Mouse (Mus musculus): ENCODE results near the gene Rasgrf2. TPM values are rescaled to one million over a fixed set of nuclear protein-coding genes. Genes with fewer than 3 reads are reported as not detected.

Gene Rasgrf2
- polyA plus RNA-seq, 1 experiment from 2014 or later, result not detected

GRCm38 (mm10) chr13:92025124-92025523 lies 106.3 kb downstream of the Rasgrf2 start:
- no peak for ATAC-seq (ENCODE audit: low FRiP score)
- no peaks in the 10 kb centered on the region for H3K36me3 ChIP-seq (ENCODE audit: control insufficient read depth, insufficient read depth, low read length)
- H3K4me1 ChIP-seq (ENCODE audit: control insufficient read depth, insufficient read depth, low read length), result no peaks in the 10 kb centered on the region
- DNase-seq (ENCODE audit: low spot score, missing footprints), result peak; percentile 21
- no peak overlapping the region for H3K27ac ChIP-seq (ENCODE audit: low read depth, low read length)
- 96% methylated on average over 3 of the region's 3 CpGs for WGBS
- H3K4me2 ChIP-seq, result no peak overlapping the region
- no peak overlapping the region for H3K9ac ChIP-seq (ENCODE audit: low read length)
- H3K27me3 ChIP-seq (ENCODE audit: control insufficient read depth, insufficient read depth, low read length), result no peaks in the 10 kb centered on the region
- H3K4me3 ChIP-seq (ENCODE audit: low read depth, low read length), result no peak overlapping the region
- H3K9me3 ChIP-seq (ENCODE audit: control insufficient read depth, low read length), result no peaks in the 10 kb centered on the region

- Histone ChIP-seq H3K4me3 (ENCODE audit: low read depth, low read length) (no peak overlapping the region), H3K4me2 (no peak overlapping the region), H3K27ac (ENCODE audit: low read depth, low read length) (no peak overlapping the region), H3K36me3 (ENCODE audit: control insufficient read depth, insufficient read depth, low read length) (no peaks in the 10 kb centered on the region), H3K27me3 (ENCODE audit: control insufficient read depth, insufficient read depth, low read length) (no peaks in the 10 kb centered on the region), H3K9ac (ENCODE audit: low read length) (no peak overlapping the region), H3K4me1 (ENCODE audit: control insufficient read depth, insufficient read depth, low read length) (no peaks in the 10 kb centered on the region), H3K9me3 (ENCODE audit: control insufficient read depth, low read length) (no peaks in the 10 kb centered on the region)
- ATAC-seq (ENCODE audit: low FRiP score), result no peak
- WGBS, result 90% methylated on average over 10 of the region's 10 CpGs
- DNase-seq (ENCODE audit: low spot score, missing footprints), result peak; percentile 51
Observed at GRCm38 (mm10) chr13:92022202-92022601, 109.3 kb downstream of the Rasgrf2 start.

GRCm38 (mm10) chr13:91996929-91997328 lies 134.5 kb downstream of the Rasgrf2 start:
- H3K4me1 ChIP-seq (ENCODE audit: control insufficient read depth, insufficient read depth, low read length), result no peaks in the 10 kb centered on the region
- no peaks in the 10 kb centered on the region for H3K27me3 ChIP-seq (ENCODE audit: control insufficient read depth, insufficient read depth, low read length)
- no peak overlapping the region for H3K27ac ChIP-seq (ENCODE audit: low read depth, low read length)
- DNase-seq (ENCODE audit: low spot score, missing footprints), result no peak
- no peaks in the 10 kb centered on the region for H3K36me3 ChIP-seq (ENCODE audit: control insufficient read depth, insufficient read depth, low read length)
- H3K9ac ChIP-seq (ENCODE audit: low read length), result no peak overlapping the region
- H3K9me3 ChIP-seq (ENCODE audit: control insufficient read depth, low read length), result no peaks in the 10 kb centered on the region
- H3K4me2 ChIP-seq, result no peak overlapping the region
- no peak overlapping the region for H3K4me3 ChIP-seq (ENCODE audit: low read depth, low read length)
- WGBS, result 90% methylated on average over 3 of the region's 3 CpGs
- no peak for ATAC-seq (ENCODE audit: low FRiP score)

GRCm38 (mm10) chr13:91991412-91991811 lies 140.0 kb downstream of the Rasgrf2 start:
- Histone ChIP-seq H3K36me3 (ENCODE audit: control insufficient read depth, insufficient read depth, low read length) (no peaks in the 10 kb centered on the region), H3K4me3 (ENCODE audit: low read depth, low read length) (no peak overlapping the region), H3K9me3 (ENCODE audit: control insufficient read depth, low read length) (no peaks in the 10 kb centered on the region), H3K27ac (ENCODE audit: low read depth, low read length) (no peak overlapping the region), H3K27me3 (ENCODE audit: control insufficient read depth, insufficient read depth, low read length) (no peaks in the 10 kb centered on the region), H3K4me2 (no peak overlapping the region), H3K4me1 (ENCODE audit: control insufficient read depth, insufficient read depth, low read length) (no peaks in the 10 kb centered on the region), H3K9ac (ENCODE audit: low read length) (no peak overlapping the region)
- ATAC-seq (ENCODE audit: low FRiP score) (no peak), DNase-seq (ENCODE audit: low spot score, missing footprints) (no peak)
- 79% methylated on average over 2 of the region's 2 CpGs for WGBS

GRCm38 (mm10) chr13:91990709-91991284 lies 140.7 kb downstream of the Rasgrf2 start:
- 81% methylated on average over 6 of the region's 6 CpGs for WGBS
- DNase-seq (ENCODE audit: low spot score, missing footprints), result no peak
- ATAC-seq (ENCODE audit: low FRiP score), result no peak

GRCm38 (mm10) chr13:91988378-91988777 lies 143.1 kb downstream of the Rasgrf2 start:
- H3K4me2 ChIP-seq, result no peak overlapping the region
- no peaks in the 10 kb centered on the region for H3K36me3 ChIP-seq (ENCODE audit: control insufficient read depth, insufficient read depth, low read length)
- H3K27me3 ChIP-seq (ENCODE audit: control insufficient read depth, insufficient read depth, low read length), result no peaks in the 10 kb centered on the region
- ATAC-seq (ENCODE audit: low FRiP score) (no peak), DNase-seq (ENCODE audit: low spot score, missing footprints) (no peak)
- no peaks in the 10 kb centered on the region for H3K4me1 ChIP-seq (ENCODE audit: control insufficient read depth, insufficient read depth, low read length)
- 87% methylated on average over 7 of the region's 7 CpGs for WGBS
- no peak overlapping the region for H3K9ac ChIP-seq (ENCODE audit: low read length)
- H3K9me3 ChIP-seq (ENCODE audit: control insufficient read depth, low read length), result no peaks in the 10 kb centered on the region
- no peak overlapping the region for H3K4me3 ChIP-seq (ENCODE audit: low read depth, low read length)
- H3K27ac ChIP-seq (ENCODE audit: low read depth, low read length), result no peak overlapping the region

More at GRCm38 (mm10) chr13:91990709-91991284, 140.7 kb downstream of the Rasgrf2 start:
- no peak overlapping the region for H3K4me2 ChIP-seq
- no peaks in the 10 kb centered on the region for H3K27me3 ChIP-seq (ENCODE audit: control insufficient read depth, insufficient read depth, low read length)
- no peaks in the 10 kb centered on the region for H3K4me1 ChIP-seq (ENCODE audit: control insufficient read depth, insufficient read depth, low read length)
- no peaks in the 10 kb centered on the region for H3K9me3 ChIP-seq (ENCODE audit: control insufficient read depth, low read length)
- H3K27ac ChIP-seq (ENCODE audit: low read depth, low read length), result no peak overlapping the region
- H3K9ac ChIP-seq (ENCODE audit: low read length), result no peak overlapping the region
- no peak overlapping the region for H3K4me3 ChIP-seq (ENCODE audit: low read depth, low read length)
- no peaks in the 10 kb centered on the region for H3K36me3 ChIP-seq (ENCODE audit: control insufficient read depth, insufficient read depth, low read length)

GRCm38 (mm10) chr13:91986958-91987357 lies 144.5 kb downstream of the Rasgrf2 start:
- Histone ChIP-seq H3K27ac (ENCODE audit: low read depth, low read length) (no peak overlapping the region), H3K9ac (ENCODE audit: low read length) (no peak overlapping the region), H3K4me3 (ENCODE audit: low read depth, low read length) (no peak overlapping the region), H3K36me3 (ENCODE audit: control insufficient read depth, insufficient read depth, low read length) (no peaks in the 10 kb centered on the region), H3K9me3 (ENCODE audit: control insufficient read depth, low read length) (no peaks in the 10 kb centered on the region), H3K4me2 (no peak overlapping the region), H3K27me3 (ENCODE audit: control insufficient read depth, insufficient read depth, low read length) (no peaks in the 10 kb centered on the region), H3K4me1 (ENCODE audit: control insufficient read depth, insufficient read depth, low read length) (no peaks in the 10 kb centered on the region)
- no peak for DNase-seq (ENCODE audit: low spot score, missing footprints)
- ATAC-seq (ENCODE audit: low FRiP score), result no peak
- 87% methylated on average over 6 of the region's 6 CpGs for WGBS

GRCm38 (mm10) chr13:91985915-91986589 lies 145.4 kb downstream of the Rasgrf2 start:
- 60% methylated on average over 7 of the region's 7 CpGs for WGBS
- peak; percentile 83 for ATAC-seq (ENCODE audit: low FRiP score)

GRCm38 (mm10) chr13:91985019-91985418 lies 146.4 kb downstream of the Rasgrf2 start:
- ATAC-seq (ENCODE audit: low FRiP score) (no peak), DNase-seq (ENCODE audit: low spot score, missing footprints) (no peak)
- H3K9ac ChIP-seq (ENCODE audit: low read length), result no peak overlapping the region
- no peak overlapping the region for H3K27ac ChIP-seq (ENCODE audit: low read depth, low read length)
- no peak overlapping the region for H3K4me2 ChIP-seq
- no peaks in the 10 kb centered on the region for H3K36me3 ChIP-seq (ENCODE audit: control insufficient read depth, insufficient read depth, low read length)
- H3K27me3 ChIP-seq (ENCODE audit: control insufficient read depth, insufficient read depth, low read length), result no peaks in the 10 kb centered on the region
- no peaks in the 10 kb centered on the region for H3K4me1 ChIP-seq (ENCODE audit: control insufficient read depth, insufficient read depth, low read length)
- no peak overlapping the region for H3K4me3 ChIP-seq (ENCODE audit: low read depth, low read length)
- no peaks in the 10 kb centered on the region for H3K9me3 ChIP-seq (ENCODE audit: control insufficient read depth, low read length)

More at GRCm38 (mm10) chr13:91985915-91986589, 145.4 kb downstream of the Rasgrf2 start:
- H3K4me3 ChIP-seq (ENCODE audit: low read depth, low read length), result no peak overlapping the region
- H3K9ac ChIP-seq (ENCODE audit: low read length), result no peak overlapping the region
- H3K9me3 ChIP-seq (ENCODE audit: control insufficient read depth, low read length), result no peaks in the 10 kb centered on the region
- H3K27me3 ChIP-seq (ENCODE audit: control insufficient read depth, insufficient read depth, low read length), result no peaks in the 10 kb centered on the region
- no peak overlapping the region for H3K4me2 ChIP-seq
- H3K36me3 ChIP-seq (ENCODE audit: control insufficient read depth, insufficient read depth, low read length), result no peaks in the 10 kb centered on the region
- H3K4me1 ChIP-seq (ENCODE audit: control insufficient read depth, insufficient read depth, low read length), result no peaks in the 10 kb centered on the region
- DNase-seq (ENCODE audit: low spot score, missing footprints), result no peak
- no peak overlapping the region for H3K27ac ChIP-seq (ENCODE audit: low read depth, low read length)

All from midbrain, embryonic 11.5 days (tissue).